Mouse (Mus musculus): ENCODE measurements around the gene Fat4.

Fat4 gene

GRCm38 (mm10) chr3:38907676-38908425 is 21.1 kb downstream of the Fat4 start:
- WGBS, result 39% methylated on average over 14 of the region's 14 CpGs

DNA sequence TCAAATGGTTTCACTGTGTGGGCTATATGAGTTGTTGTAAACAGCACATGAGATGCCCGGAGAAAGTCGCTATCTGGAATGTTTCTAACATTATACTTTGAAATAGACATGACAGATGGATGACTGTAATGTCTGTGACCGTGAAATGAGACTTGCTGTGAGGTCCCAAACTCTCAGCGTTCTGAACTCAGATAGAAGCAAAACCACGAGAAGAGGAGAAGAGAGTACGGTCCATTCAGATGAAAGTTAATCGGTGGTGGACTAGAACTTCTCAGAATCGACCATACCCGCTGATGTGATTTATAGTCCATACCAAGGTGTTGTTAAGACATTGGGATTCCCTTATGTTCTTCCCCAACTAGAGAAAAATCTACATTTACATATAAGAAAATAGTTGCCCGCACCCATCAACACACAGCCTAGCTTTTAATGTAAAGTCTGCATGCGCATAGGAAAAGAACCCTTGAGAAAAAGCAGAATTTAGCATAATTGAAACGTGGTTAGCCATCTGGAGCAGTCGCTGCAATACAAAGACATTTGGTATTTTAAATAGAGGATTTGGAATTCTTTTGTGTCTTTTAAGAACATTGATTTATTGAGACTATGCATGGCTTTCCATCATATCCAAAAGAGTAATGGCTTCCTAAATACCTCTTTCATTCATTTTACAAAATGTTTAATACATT is 21.8 kb downstream of the Fat4 start:
- WGBS, result 56% methylated on average over 13 of the region's 13 CpGs

DNA sequence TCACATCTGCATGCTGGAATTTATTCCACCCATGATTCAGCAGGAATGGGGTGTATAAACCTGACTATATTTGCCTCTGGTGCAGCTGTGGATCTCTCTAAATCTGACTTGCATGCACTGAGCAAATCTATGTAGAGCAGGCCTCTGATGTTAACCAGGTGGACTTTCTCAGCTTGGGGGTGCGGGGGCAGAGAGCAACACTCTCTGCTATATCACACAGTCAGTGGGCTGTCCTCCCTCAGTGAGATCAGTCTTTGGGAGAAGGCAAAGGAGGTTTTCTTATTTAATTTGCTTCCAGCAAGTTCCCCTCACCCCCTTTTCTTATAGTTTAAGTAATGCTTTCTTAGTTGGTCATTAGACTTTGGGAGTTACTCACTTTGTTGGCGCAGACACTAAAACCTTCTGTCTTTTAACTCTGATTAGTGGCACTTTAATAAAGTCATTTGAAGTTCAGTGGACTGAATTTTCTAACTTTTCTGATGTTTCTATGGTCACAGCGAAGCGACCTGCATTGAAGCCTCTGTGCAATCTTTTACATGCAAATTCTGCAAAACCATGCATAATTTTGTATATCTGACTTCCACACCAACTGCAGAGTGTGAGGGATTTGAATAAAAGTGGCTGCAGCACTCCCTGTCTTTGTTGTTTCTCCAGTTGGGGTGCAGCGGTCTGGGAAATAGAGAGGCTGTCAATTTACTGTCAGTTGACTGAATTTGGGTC is 26.2 kb downstream of the Fat4 start:
- 82% methylated on average over 5 of the region's 5 CpGs for whole genome bisulfite sequencing

- WGBS, result 58% methylated on average over 11 of the region's 11 CpGs
Observed at GRCm38 (mm10) chr3:38913488-38914105, 26.9 kb downstream of the Fat4 start.

DNA sequence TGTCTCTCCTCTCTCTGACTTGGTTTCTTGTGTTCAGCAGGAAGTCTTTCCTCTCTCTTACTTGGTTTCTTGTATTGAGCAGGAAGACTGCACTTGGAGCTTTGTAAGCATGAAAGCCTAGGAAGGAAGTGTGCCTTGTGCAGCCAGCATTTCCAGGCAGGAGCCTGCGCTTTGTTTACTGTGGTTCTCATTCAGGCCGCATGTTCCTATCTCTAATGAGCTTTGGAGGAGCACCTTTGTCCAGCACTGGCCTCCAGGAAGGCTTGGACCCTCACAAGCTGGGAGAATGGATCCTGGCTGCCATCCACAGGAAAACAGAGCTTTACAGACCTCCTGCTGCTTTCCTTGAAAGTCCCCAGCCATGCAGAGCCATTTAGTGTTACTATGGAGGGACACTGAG is 32.2 kb downstream of the Fat4 start:
- WGBS, result 61% methylated on average over 2 of the region's 2 CpGs

- 60% methylated on average over 2 of the region's 2 CpGs for WGBS
Observed at GRCm38 (mm10) chr3:38921031-38921430, 34.3 kb downstream of the Fat4 start.

GRCm38 (mm10) chr3:38923251-38923686 is 36.5 kb downstream of the Fat4 start:
- WGBS, result 78% methylated on average over 7 of the region's 7 CpGs

DNA sequence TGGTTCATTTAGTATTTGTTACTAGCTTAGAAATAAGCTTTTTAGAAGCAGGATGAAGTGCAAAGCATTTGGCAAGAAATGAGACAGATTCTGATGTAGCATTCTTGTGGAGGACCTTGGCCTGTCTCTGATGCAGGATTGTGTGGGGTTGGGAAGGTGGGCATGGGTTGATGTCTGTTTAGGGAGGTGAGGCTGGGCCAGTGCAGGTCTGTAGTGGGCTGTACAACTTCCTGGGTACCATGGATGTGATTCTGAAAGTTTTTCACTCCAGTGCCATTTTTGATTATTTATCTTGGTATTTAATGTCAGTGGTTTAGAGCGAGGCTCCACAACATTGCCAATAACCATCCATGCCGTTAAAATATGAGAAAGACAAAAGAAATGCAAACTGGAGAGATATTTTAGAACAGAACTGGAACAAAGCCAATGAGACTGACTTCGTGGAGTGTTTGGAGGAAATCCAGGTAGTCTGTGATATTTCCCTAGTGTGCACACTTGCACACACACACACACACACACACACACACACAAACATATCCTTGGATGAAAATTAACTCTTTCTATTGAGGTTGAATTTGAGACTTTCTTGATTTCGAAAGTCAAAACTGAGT is 41.4 kb downstream of the Fat4 start:
- 34% methylated on average over 4 of the region's 4 CpGs for WGBS

DNA sequence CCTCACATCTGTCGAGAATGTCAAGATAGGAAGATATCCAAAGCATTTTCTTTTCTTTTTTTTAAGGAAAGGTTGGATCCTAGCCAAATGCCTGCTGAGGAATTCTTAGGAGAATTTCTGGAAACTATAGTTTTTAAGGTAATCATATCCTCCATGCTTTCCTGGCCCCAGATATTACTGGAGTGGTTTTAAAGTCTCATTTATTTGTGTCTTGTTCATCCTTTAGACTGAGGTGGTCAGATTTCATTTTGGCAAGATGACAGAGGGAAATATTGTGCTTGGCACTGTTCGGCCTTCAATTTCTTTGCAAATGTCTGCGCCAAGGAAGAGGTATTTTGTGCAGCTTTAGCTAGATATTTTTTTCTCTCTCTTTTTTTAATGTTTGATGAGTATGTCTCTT is 42.0 kb downstream of the Fat4 start:
- 42% methylated on average over 3 of the region's 3 CpGs for WGBS

GRCm38 (mm10) chr3:38934780-38935179 is 48.0 kb downstream of the Fat4 start:
- 34% methylated on average over 7 of the region's 7 CpGs for WGBS

- 66% methylated on average over 7 of the region's 7 CpGs for WGBS
Observed at GRCm38 (mm10) chr3:38936485-38936884, 49.7 kb downstream of the Fat4 start.

- WGBS, result 73% methylated on average over 8 of the region's 8 CpGs
Observed at GRCm38 (mm10) chr3:38937159-38937558, 50.4 kb downstream of the Fat4 start.

DNA sequence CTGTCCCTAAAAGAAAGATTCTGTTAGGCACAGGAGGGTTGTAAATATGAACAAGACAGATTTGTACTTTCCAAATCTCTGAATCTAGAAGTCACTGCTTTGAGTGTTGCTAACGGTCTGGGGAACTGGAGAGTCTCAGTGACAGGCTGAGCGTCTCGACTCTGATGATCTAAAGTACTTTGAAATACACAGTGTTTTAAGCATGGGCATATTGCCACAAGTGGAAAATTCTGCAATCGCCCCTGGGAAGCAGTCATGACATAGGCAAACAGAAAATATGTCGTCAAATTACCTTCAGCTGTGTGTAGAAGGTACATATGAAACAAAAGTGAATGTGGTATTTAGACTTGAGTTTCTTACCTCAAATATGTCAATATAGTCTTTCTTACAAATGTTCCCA is 51.4 kb downstream of the Fat4 start:
- WGBS, result 63% methylated on average over 5 of the region's 5 CpGs

GRCm38 (mm10) chr3:38939573-38939972 is 52.8 kb downstream of the Fat4 start:
- WGBS, result 55% methylated on average over 3 of the region's 3 CpGs

GRCm38 (mm10) chr3:38940327-38940726 is 53.6 kb downstream of the Fat4 start:
- WGBS, result 69% methylated on average over 1 of the region's 1 CpGs

DNA sequence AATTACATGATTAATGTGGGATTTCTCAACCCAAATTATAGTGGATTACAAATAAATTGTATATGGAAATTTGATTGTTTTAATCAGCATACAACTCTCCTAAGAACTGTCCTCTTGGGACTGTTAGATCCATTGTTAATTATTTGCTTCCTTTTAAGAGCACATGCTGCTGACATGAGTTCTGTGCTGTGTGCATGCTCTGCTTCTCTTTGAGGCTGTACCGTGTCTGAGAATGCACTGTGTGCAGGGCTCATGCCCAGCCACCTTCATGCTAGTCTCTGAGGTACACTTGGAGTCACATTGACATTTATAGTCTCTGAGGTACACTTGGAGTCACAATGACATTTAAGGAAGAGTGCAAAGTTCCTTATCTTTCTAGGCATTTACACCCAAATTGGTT is 58.4 kb downstream of the Fat4 start:
- 75% methylated on average over 1 of the region's 1 CpGs for WGBS

DNA sequence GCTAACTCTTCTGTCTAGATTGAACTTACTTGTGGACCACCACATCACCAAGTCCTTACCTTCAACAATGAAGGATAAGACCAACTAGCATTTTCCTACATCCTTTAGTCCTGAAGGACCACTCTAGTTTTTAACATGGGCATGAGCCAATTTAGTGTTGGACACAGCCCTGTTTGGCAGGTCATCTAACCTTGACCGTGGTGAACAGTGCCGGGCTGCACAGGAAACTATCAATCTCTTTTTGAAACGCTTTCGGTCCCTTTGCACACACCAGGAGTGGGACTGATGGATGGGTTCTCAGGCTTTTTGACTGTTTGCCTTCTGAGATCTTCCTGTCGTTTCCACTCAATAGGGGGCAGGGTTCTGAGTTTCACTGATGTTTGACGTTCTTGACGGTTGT is 61.0 kb downstream of the Fat4 start:
- whole genome bisulfite sequencing, result 93% methylated on average over 7 of the region's 7 CpGs

- 57% methylated on average over 3 of the region's 3 CpGs for WGBS
Observed at GRCm38 (mm10) chr3:38952602-38953001, 65.9 kb downstream of the Fat4 start.

- 72% methylated on average over 3 of the region's 3 CpGs for WGBS
Observed at GRCm38 (mm10) chr3:38954196-38954595, 67.5 kb downstream of the Fat4 start.

DNA sequence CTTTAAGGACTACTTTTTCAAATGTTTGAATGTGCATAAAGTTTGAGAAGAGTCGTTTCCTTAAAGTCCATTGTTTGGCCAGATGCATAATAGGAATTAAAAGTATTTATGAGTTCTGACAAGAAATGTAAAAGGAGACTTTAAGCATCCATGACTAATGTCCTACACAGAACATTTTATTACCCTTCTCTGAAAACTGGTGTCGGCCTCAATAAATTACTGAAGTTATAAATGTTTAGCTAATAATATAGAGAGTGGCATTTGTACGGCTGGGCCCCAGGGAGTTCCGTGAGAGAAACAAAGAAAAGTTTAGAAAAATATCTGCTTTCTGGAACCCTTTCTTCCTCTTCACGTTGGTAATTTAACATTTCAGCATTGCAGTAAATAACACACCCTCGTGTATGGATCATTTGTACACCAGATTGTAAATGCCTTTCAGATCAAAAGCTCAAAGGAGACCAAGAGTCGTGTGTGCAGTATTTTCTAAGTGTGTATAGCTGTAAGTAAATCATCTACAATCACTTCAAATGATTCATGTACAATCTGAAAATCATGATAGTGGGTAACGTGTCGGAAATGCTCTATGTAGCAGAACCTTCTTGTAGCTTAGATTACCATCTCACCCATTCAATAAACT is 69.4 kb downstream of the Fat4 start:
- WGBS, result 89% methylated on average over 9 of the region's 9 CpGs

DNA sequence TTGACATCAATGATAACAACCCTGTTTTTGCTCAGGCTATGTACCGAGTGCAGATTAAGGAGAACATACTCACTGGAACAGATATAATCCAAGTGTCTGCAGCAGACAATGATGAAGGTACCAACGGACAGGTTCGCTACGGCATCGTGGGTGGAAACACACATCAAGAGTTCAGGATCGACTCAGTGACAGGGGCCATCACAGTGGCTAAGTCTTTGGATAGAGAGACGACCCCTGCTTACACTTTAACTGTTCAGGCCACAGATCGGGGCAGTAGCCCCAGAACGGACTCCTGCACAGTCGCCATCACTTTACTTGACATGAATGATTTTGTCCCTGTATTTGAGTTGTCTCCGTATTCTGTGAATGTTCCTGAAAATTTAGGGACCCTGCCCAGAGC is 70.4 kb downstream of the Fat4 start:
- 96% methylated on average over 11 of the region's 11 CpGs for WGBS
